Comparison of ENCODE assay signal across 8 mouse cellular contexts in the genomic region with DNA sequence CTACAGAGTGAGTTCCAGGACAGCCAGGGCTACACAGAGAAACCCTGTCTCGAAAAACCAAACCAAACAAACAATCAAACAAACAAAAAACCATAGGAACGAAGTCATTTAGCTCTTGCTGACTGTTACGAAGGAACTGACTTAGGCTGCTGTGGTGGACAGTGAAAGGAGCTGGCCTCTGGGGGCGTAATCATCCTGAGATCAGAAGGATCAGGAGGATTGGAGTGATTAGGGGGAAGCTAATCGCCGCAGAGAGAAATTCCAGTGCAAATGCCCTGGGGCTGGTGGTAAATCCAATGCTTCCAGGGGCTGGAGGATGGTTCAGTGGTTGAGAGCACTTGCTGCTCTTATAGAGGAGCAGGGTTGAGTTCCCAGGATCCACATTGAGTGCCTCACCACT. TPM values are rescaled to one million over a fixed set of nuclear protein-coding genes. Genes with fewer than 3 reads are reported as not detected.
DNase-seq lines count a peak whose midpoint lies in the region; ATAC-seq and TF ChIP-seq lines count a peak whose summit lies in the region.

No protein-coding gene starts in this region.

- DNase-seq in heart, adult 11 months = peak; percentile 84
- DNase-seq in heart, postnatal 36 days = no peak
- no peak for DNase-seq in thymus, postnatal 25 days
- DNase-seq in left cerebral cortex, adult 9 months (ENCODE audit: low spot score in 2 of 2) = no peak
- DNase-seq in cerebellum, postnatal 36 days = no peak

- TF ChIP-seq CTCF in E14TG2a.4 (conservative IDR thresholded peaks at IDR 0.05; ENCODE audit: low read length) = no peak

- ATAC-seq in forebrain, embryonic 16.5 days = no peak

- 62% methylated on average over 6 of the region's 6 CpGs for WGBS in forebrain, embryonic 16.5 days
- 86% methylated on average over 6 of the region's 6 CpGs for WGBS in macrophage (ENCODE audit: missing documents)

- H3K36me3 ChIP-seq in E14TG2a.4 (ENCODE audit: insufficient read depth, low read length) = peaks cover 53% of the 10 kb centered on the region
- H3K36me3 ChIP-seq in forebrain, embryonic 16.5 days (ENCODE audit: control insufficient read depth, insufficient read depth) = peaks cover 11% of the 10 kb centered on the region
- peaks cover 32% of the 10 kb centered on the region for H3K36me3 ChIP-seq in macrophage (ENCODE audit: inconsistent target)

- no peak overlapping the region for H3K27ac ChIP-seq in forebrain, embryonic 16.5 days (ENCODE audit: low read length)
- no peak overlapping the region for H3K27ac ChIP-seq in macrophage

- H3K9ac ChIP-seq in forebrain, embryonic 16.5 days (replicated peaks; ENCODE audit: low read depth, low read length) = peak overlapping the region; percentile 63; the same call in 1 of the 2 replicates

- peak overlapping the region; percentile 77 for H3K4me2 ChIP-seq in forebrain, embryonic 16.5 days (ENCODE audit: low read length)

- H3K79me2 ChIP-seq in macrophage (ENCODE audit: inconsistent target) = peaks cover 12% of the 10 kb centered on the region; the same call in 1 of the 2 replicates

- intact Hi-C loops in heart, postnatal 36 days (cut with DNase I) = loop anchor here (5.0 kb wide), 1 partner anchor 201 kb away; no protein-coding TSS in a partner anchor

- H3K9me3 ChIP-seq in E14TG2a.4 (ENCODE audit: low read length) = no peaks in the 10 kb centered on the region
- no peaks in the 10 kb centered on the region for H3K9me3 ChIP-seq in forebrain, embryonic 16.5 days (ENCODE audit: control insufficient read depth, low read length)

- H3K4me3 ChIP-seq in E14TG2a.4 (replicated peaks; ENCODE audit: low read length) (peak overlapping the region; percentile 100), macrophage (ENCODE audit: inconsistent target) (peak overlapping the region; percentile 71; the same call in 1 of the 2 replicates)
- peak overlapping the region; percentile 52 for H3K4me3 ChIP-seq in forebrain, embryonic 16.5 days (replicated peaks; ENCODE audit: low read length)

- no peaks in the 10 kb centered on the region for H3K27me3 ChIP-seq in E14TG2a.4 (ENCODE audit: insufficient read depth, low read length)
- no peaks in the 10 kb centered on the region for H3K27me3 ChIP-seq in forebrain, embryonic 16.5 days (replicated peaks; ENCODE audit: control insufficient read depth, insufficient read depth, low read length)

- peaks cover 28% of the 10 kb centered on the region for H3K4me1 ChIP-seq in E14TG2a.4 (replicated peaks; ENCODE audit: low read depth, low read length)
- peaks cover 14% of the 10 kb centered on the region for H3K4me1 ChIP-seq in forebrain, embryonic 16.5 days (replicated peaks; ENCODE audit: control insufficient read depth, insufficient read depth, low read length)

RNA-seq across cellular contexts. Expression of a gene that starts 0.9 kb away (rescaled TPM):
- total RNA-seq in heart, postnatal 36 days (2021) = 1 to 10 TPM; 4.0 to 6.1 TPM
- 21.9 and 30.5 TPM in 2 replicates for polyA plus RNA-seq in forebrain, embryonic 16.5 days (2015; fragmentation: Nextera tagmentation; extraction: Ambion mirVana)
- 10 to 100 TPM; 13.2 to 80.1 (median 41.5) TPM for total RNA-seq in macrophage (2018; cell fraction: chromatin; rRNA removed)
- 1 to 10 TPM; 1.6 to 8.5 (median 6.1) TPM for total RNA-seq in macrophage (2018; cell fraction: cytosol; rRNA removed)
- total RNA-seq in macrophage (2018; cell fraction: nucleus; rRNA removed) = 10 to 100 TPM in 24 of 26 experiments, 1 to 10 TPM in 2; 7.2 to 50.0 (median 21.2) TPM
- 6.2 to 9.1 TPM (median 7.9 TPM) in 3 replicates for polyA plus RNA-seq in macrophage (2018)

RNA-seq across cellular contexts. Expression of a gene that starts 13.1 kb away (rescaled TPM):
- total RNA-seq in heart, postnatal 36 days (2021) = 100 to 1,000 TPM; 174 to 177 TPM
- 397 and 404 TPM in 2 replicates for polyA plus RNA-seq in forebrain, embryonic 16.5 days (2015; fragmentation: Nextera tagmentation; extraction: Ambion mirVana)
- total RNA-seq in macrophage (2018; cell fraction: chromatin; rRNA removed) = 100 to 1,000 TPM in 4 of 26 experiments, 10 to 100 TPM in 22; 47.8 to 107 (median 75.2) TPM
- 100 to 1,000 TPM; 250 to 501 (median 304) TPM for total RNA-seq in macrophage (2018; cell fraction: cytosol; rRNA removed)
- total RNA-seq in macrophage (2018; cell fraction: nucleus; rRNA removed) = 100 to 1,000 TPM; 113 to 376 (median 199) TPM
- polyA plus RNA-seq in macrophage (2018) = 260 to 815 TPM (median 355 TPM) in 3 replicates

RNA-seq across cellular contexts. Expression of a gene that starts 22.4 kb away (rescaled TPM):
- total RNA-seq in heart, postnatal 36 days (2021) = 100 to 1,000 TPM; 209 to 229 TPM
- polyA plus RNA-seq in forebrain, embryonic 16.5 days (2015; fragmentation: Nextera tagmentation; extraction: Ambion mirVana) = 9.7 and 11.8 TPM in 2 replicates
- 1 to 10 TPM; 1.3 to 9.8 (median 4.4) TPM for total RNA-seq in macrophage (2018; cell fraction: chromatin; rRNA removed)
- 10 to 100 TPM in 3 of 26 experiments, 1 to 10 TPM in 23; 3.7 to 13.4 (median 6.3) TPM for total RNA-seq in macrophage (2018; cell fraction: cytosol; rRNA removed)
- total RNA-seq in macrophage (2018; cell fraction: nucleus; rRNA removed) = 10 to 100 TPM in 1 of 26 experiments, 1 to 10 TPM in 25; 1.5 to 12.4 (median 3.8) TPM
- 4.3 to 9.6 TPM (median 7.6 TPM) in 3 replicates for polyA plus RNA-seq in macrophage (2018)

RNA-seq across cellular contexts. Expression of a gene that starts 25.3 kb away (rescaled TPM):
- 10 to 100 TPM; 26.6 to 33.0 TPM for total RNA-seq in heart, postnatal 36 days (2021)
- 71.1 and 80.1 TPM in 2 replicates for polyA plus RNA-seq in forebrain, embryonic 16.5 days (2015; fragmentation: Nextera tagmentation; extraction: Ambion mirVana)
- total RNA-seq in macrophage (2018; cell fraction: chromatin; rRNA removed) = 10 to 100 TPM in 11 of 26 experiments, 1 to 10 TPM in 15; 1.1 to 26.9 (median 8.7) TPM
- 10 to 100 TPM in 25 of 26 experiments, 1 to 10 TPM in 1; 9.6 to 25.0 (median 17.9) TPM for total RNA-seq in macrophage (2018; cell fraction: cytosol; rRNA removed)
- 10 to 100 TPM in 8 of 26 experiments, 1 to 10 TPM in 18; 3.3 to 18.3 (median 6.3) TPM for total RNA-seq in macrophage (2018; cell fraction: nucleus; rRNA removed)
- 16.2 to 38.1 TPM (median 19.2 TPM) in 3 replicates for polyA plus RNA-seq in macrophage (2018)

RNA-seq across cellular contexts. Expression of a gene that starts 25.3 kb away (rescaled TPM):
- total RNA-seq in heart, postnatal 36 days (2021) = 10 to 100 TPM; 18.0 to 19.5 TPM
- polyA plus RNA-seq in forebrain, embryonic 16.5 days (2015; fragmentation: Nextera tagmentation; extraction: Ambion mirVana) = 49.3 and 59.1 TPM in 2 replicates
- 10 to 100 TPM in 20 of 26 experiments, 1 to 10 TPM in 6; 6.0 to 40.9 (median 21.0) TPM for total RNA-seq in macrophage (2018; cell fraction: chromatin; rRNA removed)
- 10 to 100 TPM in 7 of 26 experiments, 1 to 10 TPM in 19; 3.6 to 12.6 (median 8.8) TPM for total RNA-seq in macrophage (2018; cell fraction: cytosol; rRNA removed)
- 10 to 100 TPM in 11 of 26 experiments, 1 to 10 TPM in 15; 2.8 to 21.6 (median 9.8) TPM for total RNA-seq in macrophage (2018; cell fraction: nucleus; rRNA removed)
- polyA plus RNA-seq in macrophage (2018) = 5.6 to 14.5 TPM (median 10.6 TPM) in 3 replicates
